Mouse (Mus musculus) G1E (cell line): ENCODE measurements around the gene Tnfrsf8.

Experiments used
- CTCF ChIP-seq: IDR thresholded peaks from 2 replicates; pipeline ENCODE4 v1.5.1; 2012; ENCODE audit warnings: low read depth, low read length, inconsistent platforms, mixed read lengths
- GATA1 ChIP-seq: IDR thresholded peaks from 2 replicates; pipeline ENCODE4 v1.6.1; 2012; ENCODE audit warnings: borderline replicate concordance, low read length, inconsistent platforms, mixed read lengths
- GATA2 ChIP-seq: IDR thresholded peaks from 2 replicates; pipeline ENCODE4 v1.6.1; 2012; ENCODE audit warnings: low read depth, low read length, inconsistent platforms, borderline replicate concordance
- TAL1 ChIP-seq: conservative IDR thresholded peaks from 2 replicates; pipeline ENCODE4 v1.6.1; 2012; ENCODE audit warnings: low read depth, low read length, inconsistent platforms, mixed read lengths

- TF ChIP-seq CTCF (no peak), GATA1 (no peak), TAL1 (no peak), GATA2 (no peak)
Observed at GRCm38 (mm10) chr4:145254418-145254817, 60.5 kb downstream of the Tnfrsf8 start.
